Mouse (Mus musculus) embryo, embryonic 10 days (tissue): ENCODE data around the gene Dcdc2c.

ENCODE experiments used
- DNase-seq: peaks from one replicate; pipeline ENCODE4 v3.0.0-alpha.2; 2015; ENCODE audit warnings: low spot score

Gene Dcdc2c

GRCm38 (mm10) chr12:28552299-28552698, at the start of gene Dcdc2c:
Gene Dcdc2c, minus strand, starts transcription at chr12:28552399.
- DNase-seq, result no peak

GRCm38 (mm10) chr12:28598526-28598991, 46.4 kb upstream of the Dcdc2c start:
- DNase-seq, result no peak

- DNase-seq, result no peak
Observed at GRCm38 (mm10) chr12:28598110-28598509, 45.9 kb upstream of the Dcdc2c start.

- DNase-seq, result no peak
Observed at GRCm38 (mm10) chr12:28597699-28598098, 45.5 kb upstream of the Dcdc2c start.

- no peak for DNase-seq
Observed at GRCm38 (mm10) chr12:28596851-28597250, 44.7 kb upstream of the Dcdc2c start.

GRCm38 (mm10) chr12:28590428-28590827, 38.2 kb upstream of the Dcdc2c start:
- DNase-seq, result no peak

GRCm38 (mm10) chr12:28589090-28589868, 37.1 kb upstream of the Dcdc2c start:
- peak; percentile 93 for DNase-seq

GRCm38 (mm10) chr12:28587949-28588348, 35.8 kb upstream of the Dcdc2c start:
- no peak for DNase-seq

- DNase-seq, result no peak
Observed at GRCm38 (mm10) chr12:28584036-28584435, 31.8 kb upstream of the Dcdc2c start.

GRCm38 (mm10) chr12:28582423-28582822, 30.2 kb upstream of the Dcdc2c start, which contains the start of gene Allc:
Gene Allc, minus strand, starts transcription at chr12:28582523.
- no peak for DNase-seq

GRCm38 (mm10) chr12:28579132-28579531, 26.9 kb upstream of the Dcdc2c start:
- peak; percentile 55 for DNase-seq

- DNase-seq, result no peak
Observed at GRCm38 (mm10) chr12:28578147-28578546, 25.9 kb upstream of the Dcdc2c start.

GRCm38 (mm10) chr12:28575366-28576070, 23.3 kb upstream of the Dcdc2c start:
- no peak for DNase-seq

GRCm38 (mm10) chr12:28572241-28572640, 20.0 kb upstream of the Dcdc2c start:
- DNase-seq, result no peak

- no peak for DNase-seq
Observed at GRCm38 (mm10) chr12:28551775-28552174, 424 bp downstream of the Dcdc2c start.

GRCm38 (mm10) chr12:28548887-28549286, 3.3 kb downstream of the Dcdc2c start:
- no peak for DNase-seq

GRCm38 (mm10) chr12:28514264-28514775, 37.9 kb downstream of the Dcdc2c start:
- DNase-seq, result no peak

- peak; percentile 19 for DNase-seq
Observed at GRCm38 (mm10) chr12:28509699-28510280, 42.4 kb downstream of the Dcdc2c start.

- no peak for DNase-seq
Observed at GRCm38 (mm10) chr12:28494289-28494688, 57.9 kb downstream of the Dcdc2c start.

GRCm38 (mm10) chr12:28482483-28483160, 69.6 kb downstream of the Dcdc2c start:
- DNase-seq, result no peak

- peak; percentile 53 for DNase-seq
Observed at GRCm38 (mm10) chr12:28460951-28461431, 91.2 kb downstream of the Dcdc2c start.

- DNase-seq, result no peak
Observed at GRCm38 (mm10) chr12:28460523-28460922, 91.7 kb downstream of the Dcdc2c start.
